Mouse (Mus musculus) heart, adult 2 months (tissue): Measurements from ENCODE around the gene Chid1. TPM values are rescaled to one million over a fixed set of nuclear protein-coding genes. Genes with fewer than 3 reads are reported as not detected.
A peak's percentile ranks its signal among the peaks of the same experiment; 100 is the strongest.

Experiments used
- DNase-seq, 2 experiments: peaks; one replicate each; pipeline ENCODE4 v3.0.0; 2021
- H3K27ac ChIP-seq: fragments of 200-600 bp; 2 replicates; pipeline ENCODE4 v1.8.1; 2022
- H3K27me3 ChIP-seq: fragments of 200-500 bp; 2 replicates; pipeline ENCODE4 v1.6.1; 2012; ENCODE audit warnings: mild to moderate bottlenecking, low read length, inconsistent platforms, mixed read lengths; ENCODE audit not compliant: control insufficient read depth, insufficient read depth
- H3K36me3 ChIP-seq: fragments of 200-500 bp; 2 replicates; pipeline ENCODE4 v1.6.1; 2012; ENCODE audit warnings: low read length, inconsistent platforms; ENCODE audit not compliant: control insufficient read depth, insufficient read depth
- H3K4me1 ChIP-seq: fragments of 200-500 bp; 2 replicates; pipeline ENCODE4 v1.6.1; 2011; ENCODE audit warnings: low read length; ENCODE audit not compliant: control insufficient read depth, insufficient read depth
- H3K4me3 ChIP-seq: fragments of 200-600 bp; 2 replicates; pipeline ENCODE4 v1.8.1; 2022
- H3K79me2 ChIP-seq: fragments of 200-500 bp; replicated peaks from 2 replicates; pipeline ENCODE4 v1.6.1; 2012; ENCODE audit warnings: mild to moderate bottlenecking, inconsistent platforms, low read length, moderate library complexity, mixed read lengths; ENCODE audit not compliant: control insufficient read depth, insufficient read depth
- H3K9ac ChIP-seq: fragments of 200-500 bp; 2 replicates; pipeline ENCODE4 v1.6.1; 2012; ENCODE audit warnings: low read depth, mild to moderate bottlenecking, control low read depth, inconsistent platforms, low read length, mixed read lengths
- CTCF ChIP-seq: fragments of 200-600 bp; IDR thresholded peaks from 2 replicates; pipeline ENCODE4 v1.8.1; 2022; ENCODE audit warnings: antibody characterized with exemption, mild to moderate bottlenecking, moderate library complexity
- EP300 ChIP-seq: fragments of 200-500 bp; IDR thresholded peaks from 2 replicates; pipeline ENCODE4 v1.6.1; 2011; ENCODE audit warnings: low read depth, low read length, control low read depth; ENCODE audit not compliant: insufficient read depth
- POLR2A ChIP-seq: fragments of 200-500 bp; IDR thresholded peaks from 2 replicates; pipeline ENCODE4 v1.6.1; 2011; ENCODE audit warnings: mild to moderate bottlenecking, low read depth, low read length, control low read depth; ENCODE audit not compliant: insufficient read depth
- WGBS: fragments of 180-500 bp; shearing (Covaris S2); methylation state at CpG from one replicate; pipeline ENCODE4 v1.1.7; 2018; 5-methylcytosine and 5-hydroxymethylcytosine counted together
- intact Hi-C: fragments of 180-260 bp; cut with DNase I; formaldehyde crosslinking; loops from one replicate; pipeline ENCODE4 v1.15.1; 2025
- polyA plus RNA-seq: library from polyadenylated mRNA; depleted of rRNA; stranded (reverse); fragments of >200 nt; gene quantifications from 2 replicates; pipeline ENCODE4 v1.2.3, GENCODE M21; 2012
- total RNA-seq, 2 experiments: library from RNA; stranded (reverse); gene quantifications; 2 replicates each; pipeline ENCODE4 v1.2.3; 2021

Gene Chid1
- total and polyA plus RNA-seq, 3 experiments, result 20.2 to 52.7 (median 45.9) TPM

DNA sequence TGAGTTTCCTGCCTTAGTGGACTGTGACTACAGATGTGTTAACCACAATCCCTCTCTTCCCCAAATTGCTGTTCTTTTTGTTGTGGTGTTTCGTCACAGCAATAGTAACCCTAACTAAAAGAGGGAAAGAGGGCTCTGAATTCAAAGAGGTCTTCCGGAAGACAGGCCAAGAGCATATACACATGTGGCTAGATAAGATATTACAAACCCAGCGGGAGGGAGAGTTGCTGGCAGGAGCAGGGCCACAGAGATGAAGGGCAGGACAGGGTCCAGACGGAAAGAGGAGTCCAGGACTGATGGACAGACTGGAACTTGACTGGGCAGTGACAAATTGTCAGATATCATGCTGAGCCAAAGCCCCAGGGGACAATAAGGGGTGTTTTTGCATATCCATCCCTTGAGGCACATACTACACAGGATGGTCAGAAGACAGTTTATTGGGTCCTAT lies 18.7 kb upstream of the Chid1 start:
- H3K27ac ChIP-seq, result no peak overlapping the region
- no peak overlapping the region for H3K4me3 ChIP-seq
- DNase-seq, result no peak
- no peaks in the 10 kb centered on the region for H3K36me3 ChIP-seq
- no peaks in the 10 kb centered on the region; the same call in 1 of the 2 replicates for H3K4me1 ChIP-seq
- no peaks in the 10 kb centered on the region for H3K27me3 ChIP-seq
- peaks cover 3% of the 10 kb centered on the region for H3K79me2 ChIP-seq
- intact Hi-C loops, result no loop called here
- TF ChIP-seq EP300, result no peak
- TF ChIP-seq CTCF, result no peak
- no peak for TF ChIP-seq POLR2A
- 32% methylated on average over 4 of the region's 4 CpGs for WGBS
- H3K9ac ChIP-seq, result no peak overlapping the region

DNA sequence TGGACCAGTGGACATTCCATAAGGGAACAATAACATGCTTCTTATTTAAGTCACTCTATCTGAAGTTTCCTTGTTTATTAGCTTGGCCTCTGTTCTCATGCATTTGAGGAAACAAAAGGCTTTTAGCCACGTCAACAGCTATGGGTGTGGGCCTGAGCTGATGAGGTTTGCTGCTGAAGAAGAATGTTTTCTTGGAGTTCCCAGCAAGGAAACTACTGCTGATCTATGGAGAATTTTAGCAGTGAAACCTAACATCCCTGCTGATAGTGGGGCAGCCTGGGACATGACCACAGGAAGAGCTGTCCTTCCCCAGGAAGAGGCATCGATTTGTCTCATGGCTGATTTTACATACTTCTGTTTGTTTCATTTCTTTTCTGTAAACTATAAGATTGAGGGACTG lies 10.8 kb upstream of the Chid1 start:
- Histone ChIP-seq H3K36me3 (no peaks in the 10 kb centered on the region), H3K4me3 (no peak overlapping the region), H3K27ac (peak overlapping the region; percentile 15; the same call in 1 of the 2 replicates), H3K9ac (no peak overlapping the region), H3K4me1 (no peaks in the 10 kb centered on the region), H3K27me3 (no peaks in the 10 kb centered on the region), H3K79me2 (no peaks in the 10 kb centered on the region)
- TF ChIP-seq POLR2A, result no peak
- no peak for TF ChIP-seq EP300
- no peak for TF ChIP-seq CTCF
- 45% methylated on average over 2 of the region's 2 CpGs for WGBS
- intact Hi-C loops, result no loop called here
- DNase-seq, result no peak

DNA sequence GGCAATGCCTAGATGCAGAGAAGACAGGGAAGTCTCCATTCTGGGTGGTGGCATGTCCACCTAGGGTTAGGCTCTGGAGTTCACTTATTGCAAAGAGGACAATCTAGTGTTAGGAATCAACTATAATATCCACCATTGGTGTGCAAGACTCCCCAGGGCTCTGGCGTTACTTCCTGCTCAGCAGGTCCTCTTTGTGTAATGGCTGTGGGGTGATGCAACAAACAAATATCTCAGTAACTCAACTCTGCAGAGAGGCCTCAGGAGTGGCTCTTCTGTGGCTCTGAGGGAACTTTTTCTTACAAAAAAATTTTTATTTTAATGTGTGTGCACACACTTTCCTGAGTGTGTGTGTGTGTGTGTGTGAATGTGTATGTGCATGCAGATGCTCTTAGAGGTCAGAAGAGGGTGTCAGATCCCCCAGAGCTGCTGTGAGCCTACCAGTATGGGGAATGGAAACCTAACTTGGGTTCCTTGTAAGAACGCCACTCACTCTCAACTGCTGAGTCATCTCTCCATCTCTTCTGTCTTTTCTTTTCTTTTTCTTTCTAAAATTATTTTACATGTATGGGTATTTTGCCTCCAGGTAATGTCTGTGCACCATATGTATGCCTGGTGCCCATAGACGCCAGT lies 9.9 kb upstream of the Chid1 start:
- Histone ChIP-seq H3K36me3 (no peaks in the 10 kb centered on the region), H3K4me1 (no peaks in the 10 kb centered on the region), H3K4me3 (no peak overlapping the region), H3K27ac (no peak overlapping the region), H3K27me3 (no peaks in the 10 kb centered on the region), H3K9ac (no peak overlapping the region), H3K79me2 (no peaks in the 10 kb centered on the region)
- intact Hi-C loops, result no loop called here
- TF ChIP-seq POLR2A, result no peak
- TF ChIP-seq CTCF, result no peak
- no peak for TF ChIP-seq EP300
- DNase-seq, result no peak
- WGBS, result 91% methylated on average over 3 of the region's 3 CpGs

DNA sequence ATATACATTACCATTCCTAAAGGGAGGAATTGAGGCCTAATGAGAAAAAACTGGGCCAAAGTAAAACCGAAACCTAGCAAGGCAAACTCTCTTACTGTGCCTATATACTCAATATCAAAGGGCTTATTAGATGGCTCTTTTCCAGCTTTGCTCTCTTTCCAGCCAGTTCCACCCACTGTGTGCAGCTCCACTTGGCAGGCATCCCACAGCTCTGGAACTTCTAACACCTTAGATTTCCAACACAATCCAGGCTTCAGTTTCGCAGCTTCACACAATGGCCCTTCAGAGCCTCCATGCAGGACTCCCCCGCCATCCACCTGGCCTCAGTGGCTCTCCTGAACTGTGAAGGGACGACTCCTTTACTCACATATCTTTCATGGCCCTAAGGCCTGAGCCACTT lies 5.0 kb upstream of the Chid1 start:
- Histone ChIP-seq H3K4me3 (no peak overlapping the region), H3K79me2 (no peaks in the 10 kb centered on the region), H3K4me1 (peaks cover 5% of the 10 kb centered on the region), H3K27ac (no peak overlapping the region), H3K9ac (no peak overlapping the region), H3K36me3 (no peaks in the 10 kb centered on the region), H3K27me3 (no peaks in the 10 kb centered on the region)
- TF ChIP-seq EP300, result no peak
- TF ChIP-seq POLR2A, result no peak
- TF ChIP-seq CTCF, result no peak
- DNase-seq, result no peak
- intact Hi-C loops, result no loop called here
- 54% methylated on average over 4 of the region's 4 CpGs for WGBS

DNA sequence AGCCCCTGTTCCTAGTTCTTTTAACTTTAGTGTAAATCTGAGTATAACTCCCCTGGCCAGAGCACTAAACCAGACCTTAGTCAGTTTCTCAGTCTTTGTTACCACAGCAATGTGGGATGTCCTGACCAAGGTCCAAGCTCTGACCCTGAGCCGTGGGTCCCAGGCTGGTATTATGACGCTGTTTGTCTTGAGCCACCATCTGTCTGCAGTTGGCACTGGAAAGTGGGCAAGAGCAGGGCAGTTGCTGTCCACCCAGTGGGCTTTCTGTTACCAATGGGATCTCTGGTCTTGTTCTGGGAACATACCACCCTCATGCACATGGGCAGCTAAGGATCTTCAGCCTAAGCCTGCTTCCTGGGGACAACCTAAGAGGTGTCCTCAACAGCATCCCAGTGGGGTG lies 2.9 kb upstream of the Chid1 start:
- Histone ChIP-seq H3K4me1 (peaks cover 10% of the 10 kb centered on the region), H3K79me2 (no peaks in the 10 kb centered on the region), H3K27me3 (no peaks in the 10 kb centered on the region), H3K9ac (no peak overlapping the region), H3K4me3 (no peak overlapping the region), H3K36me3 (no peaks in the 10 kb centered on the region), H3K27ac (no peak overlapping the region)
- no peak for DNase-seq
- TF ChIP-seq EP300, result no peak
- TF ChIP-seq POLR2A, result no peak
- 86% methylated on average over 2 of the region's 2 CpGs for WGBS
- intact Hi-C loops, result no loop called here

DNA sequence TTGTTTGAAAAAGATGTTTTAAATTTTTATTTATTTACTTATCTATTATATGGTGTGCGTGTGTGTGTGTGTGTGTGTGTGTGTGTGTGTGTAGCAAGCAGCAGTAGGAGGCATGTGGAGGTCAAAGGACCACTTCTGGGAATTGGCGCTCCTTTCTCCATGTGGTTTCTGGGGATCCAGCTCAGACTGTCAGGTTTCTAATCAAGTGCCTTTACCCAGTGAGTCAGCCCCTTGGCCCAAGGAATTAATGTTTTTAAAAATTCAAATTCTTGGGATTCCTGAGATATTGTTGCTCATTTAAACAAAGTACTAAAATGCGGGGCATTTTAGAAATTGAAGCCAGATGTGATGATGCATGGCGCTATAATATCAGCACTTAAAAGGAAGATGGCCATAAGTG lies 2.0 kb upstream of the Chid1 start:
- Histone ChIP-seq H3K9ac (no peak overlapping the region), H3K36me3 (no peaks in the 10 kb centered on the region), H3K79me2 (no peaks in the 10 kb centered on the region), H3K27me3 (no peaks in the 10 kb centered on the region), H3K4me3 (no peak overlapping the region), H3K4me1 (peaks cover 10% of the 10 kb centered on the region), H3K27ac (no peak overlapping the region)
- no peak for DNase-seq
- TF ChIP-seq POLR2A, result no peak
- no peak for TF ChIP-seq EP300
- TF ChIP-seq CTCF, result no peak
- intact Hi-C loops, result no loop called here
- 86% methylated on average over 4 of the region's 4 CpGs for WGBS
